Mouse (Mus musculus) cortical plate, adult 2 months (tissue): ENCODE results near the gene Ccdc78.

Experiments used
- CTCF ChIP-seq: fragments of 200-500 bp; IDR thresholded peaks from 2 replicates; pipeline ENCODE4 v1.5.1; 2011; ENCODE audit warnings: mild to moderate bottlenecking, control low read depth, low read length; ENCODE audit not compliant: insufficient read depth; ENCODE audit errors: extremely low read depth
- POLR2A ChIP-seq: fragments of 200-500 bp; IDR thresholded peaks from 2 replicates; pipeline ENCODE4 v1.6.1; 2011; ENCODE audit warnings: mild to moderate bottlenecking, low read length, control low read depth; ENCODE audit not compliant: insufficient read depth; ENCODE audit errors: extremely low read depth

- no peak for TF ChIP-seq POLR2A
- no peak for TF ChIP-seq CTCF
Measured at GRCm38 (mm10) chr17:25833961-25834594, 47.7 kb downstream of the Ccdc78 start.
